Mouse (Mus musculus) MN1 (cell line): ENCODE measurements at regions not wholly inside any gene's neighbourhood (a gene's known extent, or its start where the extent isn't known, plus 50 kb on each side); places are given as distances from the start of the nearest gene placed in this dataset.

Experiments used
- DNase-seq: peaks from one replicate; pipeline ENCODE4 v3.0.0-alpha.2; 2016; ENCODE audit warnings: low spot score

DNA sequence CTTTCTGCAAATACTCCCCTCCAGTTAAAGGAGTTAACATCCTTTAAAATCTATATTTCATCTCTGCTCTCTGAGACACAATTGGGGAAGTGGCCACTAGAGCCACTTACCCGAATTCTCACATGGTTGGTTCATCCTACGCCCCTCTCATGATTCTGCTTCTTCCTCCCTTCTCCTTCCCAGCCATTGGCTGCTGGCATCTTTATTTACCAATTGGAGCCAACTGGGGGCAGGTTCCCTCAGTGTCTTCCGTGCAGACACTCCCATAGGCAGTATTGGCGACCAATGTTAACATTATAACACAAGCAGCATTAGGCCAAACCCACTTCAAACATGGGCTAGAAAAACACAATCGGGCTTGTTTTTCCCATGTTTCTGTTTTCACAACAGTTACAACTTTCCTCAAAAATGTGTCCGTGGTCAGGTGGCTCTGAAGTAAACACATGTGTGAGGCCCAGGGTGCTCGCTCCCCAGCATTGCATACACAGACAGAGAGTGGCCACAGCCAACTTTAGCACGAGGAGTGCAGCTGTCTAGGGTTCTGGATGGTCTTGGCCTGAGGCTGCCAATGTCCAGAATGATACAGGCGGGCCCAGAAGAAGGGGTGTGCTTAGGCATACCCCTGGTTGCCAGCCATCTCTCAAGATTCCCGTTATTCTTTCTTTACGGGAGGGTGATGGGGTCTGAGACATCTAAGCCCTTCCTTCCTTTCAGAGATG lies 119.1 kb downstream of the Zfp706 start:
- no peak for DNase-seq

DNA sequence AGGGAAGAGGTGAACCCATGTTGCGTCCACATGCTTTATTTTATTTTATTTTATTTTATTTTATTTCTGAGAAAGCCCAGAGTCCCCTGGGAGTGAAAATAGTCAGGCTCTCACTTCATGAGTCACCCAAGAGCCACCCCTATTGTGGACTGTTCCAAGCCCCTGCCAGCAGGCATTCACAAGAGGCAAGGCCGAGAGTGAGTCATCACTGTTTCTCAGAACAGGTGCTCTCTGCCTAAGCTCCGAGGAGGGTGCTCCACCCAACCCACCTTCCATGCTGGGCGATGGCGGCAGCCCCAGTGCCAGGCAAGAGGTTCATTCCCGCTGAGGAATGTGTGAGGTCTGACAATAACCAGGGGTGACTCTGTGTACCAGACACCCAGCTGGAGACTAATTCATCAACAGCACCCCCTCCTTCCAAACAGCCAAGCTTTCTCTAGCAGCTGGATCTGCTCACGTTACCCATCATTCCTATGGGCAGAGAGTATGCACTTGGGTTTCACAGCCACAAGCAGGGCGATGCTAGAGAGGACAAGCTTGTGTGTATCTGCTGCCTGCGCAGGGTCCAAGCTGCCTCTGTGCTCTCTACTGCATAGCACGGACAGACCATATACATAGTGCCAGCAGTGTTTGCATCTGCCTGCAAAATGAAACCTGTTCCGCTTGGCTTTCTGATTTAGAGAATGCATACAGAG lies 122.8 kb downstream of the Zfp706 start:
- peak; percentile 93 for DNase-seq

DNA sequence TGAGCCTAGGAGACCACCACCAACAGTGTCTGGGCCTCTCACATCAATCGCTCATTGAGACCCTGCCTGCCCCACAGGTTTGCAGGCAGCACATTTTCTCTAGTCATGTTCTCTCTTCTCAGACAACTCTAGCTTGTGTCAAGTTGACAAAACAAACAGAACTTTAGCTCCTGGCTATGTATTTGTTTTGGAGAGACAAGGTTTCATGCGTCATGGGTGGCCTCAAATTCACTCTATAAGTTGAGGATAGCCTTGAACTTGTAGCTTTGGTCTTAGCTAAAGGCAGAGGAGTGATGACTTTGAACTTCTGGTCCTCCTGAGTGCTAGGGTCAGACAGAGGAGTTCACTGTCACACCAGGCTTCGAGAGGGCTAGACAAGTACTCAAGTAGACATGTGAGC lies 123.5 kb downstream of the Zfp706 start:
- DNase-seq = peak; percentile 26

DNA sequence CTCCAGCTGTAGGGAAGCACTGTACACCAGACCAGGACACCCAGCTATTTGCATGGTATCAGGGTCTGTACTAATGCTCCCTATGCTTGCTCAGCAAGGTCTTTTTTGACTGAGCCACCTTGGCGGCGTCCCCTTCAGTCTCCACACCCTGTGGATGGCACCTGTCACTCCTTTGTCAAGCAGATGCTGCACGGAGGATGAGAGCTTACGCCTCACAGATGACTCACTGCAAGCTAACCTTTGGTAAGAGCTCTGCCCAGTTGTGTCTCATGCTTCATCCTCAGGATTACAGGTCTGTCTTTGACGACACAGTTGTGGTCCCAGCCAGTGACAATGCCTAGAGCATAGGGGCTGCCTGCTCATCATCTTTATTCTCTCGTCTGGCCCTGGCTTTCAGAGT lies 124.4 kb downstream of the Zfp706 start:
- DNase-seq = no peak

DNA sequence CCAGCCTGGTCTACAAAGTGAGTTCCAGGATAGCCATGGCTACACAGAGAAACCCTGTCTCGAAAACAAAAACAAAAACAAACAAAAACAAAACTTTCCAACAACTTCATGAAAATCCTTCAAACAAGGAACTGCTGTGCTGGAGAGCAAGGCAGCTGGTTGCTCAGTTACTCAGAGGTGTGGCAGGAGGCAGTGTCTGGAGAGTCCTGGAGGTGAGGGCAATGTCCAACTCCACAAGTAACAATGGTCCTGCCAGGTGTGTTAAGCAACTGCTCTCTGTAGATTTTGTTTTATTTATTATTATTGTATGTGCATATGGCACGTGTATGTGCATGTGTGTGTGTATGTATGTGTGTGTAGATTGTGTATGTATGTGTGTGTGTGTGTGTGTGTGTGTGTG lies 126.0 kb downstream of the Zfp706 start:
- DNase-seq = no peak

DNA sequence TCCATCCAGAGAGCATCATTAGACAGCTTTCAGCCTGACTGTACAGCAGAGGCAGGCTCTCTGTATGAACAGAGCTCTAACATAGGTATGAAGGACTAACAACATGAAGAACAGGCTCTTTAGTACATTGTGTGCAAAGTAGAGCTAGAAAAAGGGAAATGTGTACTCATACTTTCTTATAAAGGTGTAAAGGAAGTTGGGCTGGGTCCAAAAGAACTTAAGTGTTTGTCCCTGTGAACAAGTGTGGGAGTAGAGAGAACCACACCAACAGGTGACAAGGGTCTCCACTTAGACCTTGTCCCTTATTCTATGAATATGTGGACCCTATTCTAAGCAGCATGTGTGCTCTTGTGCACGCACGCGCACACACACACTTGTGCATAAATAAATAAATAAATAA lies 127.0 kb downstream of the Zfp706 start:
- no peak for DNase-seq

DNA sequence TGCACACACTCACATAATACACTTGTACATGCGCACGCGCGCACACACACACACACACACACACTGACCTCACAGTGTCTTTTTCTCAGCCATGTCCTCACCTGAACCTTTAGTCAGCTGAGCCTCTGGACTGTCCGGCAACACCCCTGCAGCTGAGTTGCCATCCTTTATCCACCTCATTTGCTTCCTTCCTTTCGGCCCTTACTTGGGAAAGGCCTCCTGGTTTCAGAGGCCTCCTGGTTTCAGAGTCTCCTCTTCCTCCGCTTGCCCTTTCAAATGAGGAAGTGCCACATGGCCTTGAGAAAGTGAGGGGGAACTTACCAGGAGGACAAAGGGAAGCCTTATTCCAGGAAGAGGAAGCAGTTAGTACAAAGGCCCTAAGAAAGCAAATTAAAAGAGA lies 128.0 kb downstream of the Zfp706 start:
- no peak for DNase-seq

DNA sequence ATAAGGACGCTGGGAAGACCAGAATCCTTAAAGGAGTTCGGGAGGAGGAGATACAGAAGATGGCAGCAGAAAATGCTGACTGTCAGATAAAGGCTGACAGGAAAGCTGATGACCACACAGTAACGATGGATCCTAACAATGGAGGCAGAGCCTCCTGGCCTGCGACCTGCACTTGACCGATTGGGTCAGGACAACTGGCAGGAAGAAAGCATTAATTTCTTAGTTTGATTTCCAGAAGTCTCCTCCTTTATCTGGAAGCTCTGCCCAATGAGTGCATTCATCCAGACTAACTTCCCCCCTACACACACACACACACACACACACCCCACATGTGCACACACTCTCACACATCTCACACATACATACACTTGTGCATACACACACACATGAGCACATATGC lies 128.6 kb downstream of the Zfp706 start:
- no peak for DNase-seq

DNA sequence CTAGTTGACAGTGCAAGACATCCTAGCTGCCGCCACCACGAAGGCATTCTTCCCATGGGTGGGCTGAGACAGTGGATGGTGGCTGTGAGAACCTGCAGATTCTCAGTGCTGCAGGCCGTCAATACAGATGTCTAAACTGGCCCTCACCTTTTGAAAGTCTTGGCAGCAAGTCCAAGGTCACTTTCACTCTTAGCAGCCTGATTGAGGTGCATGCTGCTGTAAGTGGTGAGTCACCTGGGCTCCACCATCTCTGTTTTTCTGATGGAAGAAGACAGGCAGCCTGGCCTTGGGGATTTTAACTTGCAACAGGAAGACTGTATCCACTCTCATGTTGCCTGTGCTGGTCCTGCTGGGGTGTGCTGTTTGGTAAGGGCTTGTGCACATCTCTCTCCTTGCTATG lies 129.3 kb downstream of the Zfp706 start:
- peak; percentile 36 for DNase-seq

DNA sequence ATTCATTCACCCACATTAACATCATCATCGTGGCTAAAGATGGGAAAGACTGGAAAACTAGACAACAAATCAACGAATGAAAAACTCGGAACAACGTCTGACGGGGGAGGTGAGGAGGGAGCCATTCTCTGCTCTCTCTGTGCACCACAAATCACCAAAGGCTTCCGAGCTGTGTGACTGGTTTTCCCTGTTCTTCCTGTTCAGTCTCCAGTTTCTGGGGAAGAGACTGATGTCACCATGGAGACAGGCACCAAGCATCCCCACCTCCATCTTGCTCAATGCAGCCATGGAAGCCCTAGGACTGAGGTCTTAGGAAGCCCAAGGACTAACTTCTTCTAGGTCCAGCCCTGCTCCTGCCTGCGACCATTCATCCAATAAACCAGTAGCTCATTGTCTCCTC lies 130.1 kb downstream of the Zfp706 start:
- no peak for DNase-seq

DNA sequence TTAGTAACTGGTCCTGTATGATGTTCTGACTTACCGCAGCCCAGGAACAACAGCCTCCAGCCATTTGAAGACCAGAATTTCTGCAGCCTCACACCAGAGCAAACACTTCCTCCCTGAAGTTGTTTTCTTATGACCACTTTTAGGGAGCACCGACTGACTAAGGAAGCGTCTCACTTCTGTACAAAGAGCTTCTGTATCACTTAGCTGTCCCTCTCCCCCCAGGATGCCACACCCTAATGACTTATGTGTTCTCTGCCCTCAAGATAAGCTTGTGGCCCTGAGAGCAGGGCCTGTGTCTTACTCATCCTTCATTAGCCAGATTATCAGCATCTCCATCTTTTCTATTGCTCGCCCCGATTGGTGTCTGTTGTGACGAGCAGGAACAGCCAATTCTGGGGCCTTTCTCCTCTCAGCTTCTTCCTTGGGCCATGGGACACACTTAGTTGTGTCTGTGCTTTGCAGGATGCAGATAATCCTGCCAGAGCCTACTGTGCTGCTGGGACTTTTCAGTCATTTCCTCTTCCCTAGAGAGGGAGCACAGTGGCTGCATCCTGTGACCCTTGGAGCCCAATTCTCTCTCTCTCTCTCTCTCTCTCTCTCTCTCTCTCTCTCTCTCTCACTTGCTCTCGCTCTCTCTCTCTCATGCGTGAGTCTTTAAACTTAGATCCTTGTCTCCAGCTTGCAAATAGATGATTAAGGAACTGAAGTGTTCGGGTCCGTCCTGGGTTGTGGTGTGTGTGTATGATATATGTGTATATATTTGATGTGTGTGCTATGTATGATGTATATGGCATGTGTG lies 131.4 kb downstream of the Zfp706 start:
- DNase-seq = peak; percentile 85

DNA sequence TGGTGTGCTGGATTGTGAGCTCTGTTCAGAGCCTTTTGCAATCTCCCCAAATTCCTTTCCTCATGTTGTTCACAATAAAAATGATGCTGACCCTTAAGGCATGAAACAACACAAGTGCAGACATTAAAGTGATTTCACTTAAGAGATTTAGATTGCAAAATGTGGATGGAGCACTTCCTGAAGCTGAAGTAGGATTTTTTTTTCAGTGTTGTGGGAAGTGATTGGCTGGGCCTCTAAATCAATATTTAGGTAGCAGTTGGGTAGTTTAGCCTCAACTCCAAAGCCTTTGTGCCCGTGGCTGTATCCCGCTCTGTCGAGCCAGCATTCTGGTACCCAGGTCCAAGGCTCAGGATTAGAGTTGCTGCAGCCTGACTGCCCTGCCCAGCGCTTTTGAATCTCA lies 133.0 kb downstream of the Zfp706 start:
- DNase-seq = no peak

DNA sequence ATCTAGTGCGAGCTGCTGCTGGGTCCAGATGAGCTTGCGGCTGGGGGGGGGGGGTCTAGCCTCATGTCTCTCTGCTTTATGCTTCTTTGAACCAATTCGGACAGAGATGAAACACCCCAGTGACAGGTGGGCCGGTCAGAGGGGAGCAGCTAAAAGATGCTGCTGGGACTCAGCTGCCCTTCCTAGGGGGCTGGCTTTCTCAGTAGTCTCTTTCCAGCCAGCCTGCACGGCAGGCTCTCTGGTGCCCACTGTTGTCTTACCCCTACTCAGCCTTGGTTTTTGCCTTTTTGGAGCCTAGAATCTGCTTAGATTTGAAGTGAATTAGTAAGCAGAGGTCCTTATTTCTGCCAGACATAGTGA lies 133.7 kb downstream of the Zfp706 start:
- no peak for DNase-seq

DNA sequence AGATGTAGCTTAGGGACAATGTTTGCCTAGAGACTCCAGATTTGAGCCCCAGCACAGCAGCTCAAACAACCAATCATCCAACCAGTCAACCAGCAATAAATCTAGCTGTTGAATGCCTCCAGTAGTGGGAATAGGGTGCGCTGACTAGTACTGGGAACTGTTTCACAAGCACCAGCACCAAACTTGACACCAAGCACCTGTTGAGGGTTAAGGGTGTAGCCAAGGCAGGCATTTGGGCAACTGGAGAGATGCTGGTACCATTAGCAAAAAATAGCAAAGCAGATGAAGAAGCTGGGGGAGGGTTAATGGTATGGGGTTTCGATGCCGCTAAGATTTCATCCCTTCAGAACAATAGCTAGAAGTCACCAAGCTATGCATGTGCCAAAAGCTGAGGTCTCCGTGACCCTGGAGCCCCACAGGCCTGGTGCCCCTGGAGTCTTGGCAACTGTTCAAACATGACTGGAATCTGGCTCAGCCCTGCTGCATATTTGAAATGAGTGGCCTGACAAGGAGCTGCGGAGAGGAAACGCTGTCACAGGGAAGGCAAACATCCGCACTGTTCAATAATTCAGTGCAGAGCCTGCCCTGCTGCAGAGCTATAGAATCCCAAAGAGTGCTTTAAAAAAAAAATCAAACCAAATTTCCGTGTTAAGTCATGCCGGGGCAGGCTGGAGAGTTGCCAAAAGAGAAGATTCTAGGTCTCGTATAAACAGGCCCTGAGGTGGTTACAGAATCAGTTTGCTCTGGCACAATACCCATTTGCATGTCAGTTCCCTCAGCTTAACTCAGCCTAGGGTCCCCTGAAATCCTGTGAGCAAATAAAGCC lies 134.3 kb downstream of the Zfp706 start:
- peak; percentile 69 for DNase-seq

DNA sequence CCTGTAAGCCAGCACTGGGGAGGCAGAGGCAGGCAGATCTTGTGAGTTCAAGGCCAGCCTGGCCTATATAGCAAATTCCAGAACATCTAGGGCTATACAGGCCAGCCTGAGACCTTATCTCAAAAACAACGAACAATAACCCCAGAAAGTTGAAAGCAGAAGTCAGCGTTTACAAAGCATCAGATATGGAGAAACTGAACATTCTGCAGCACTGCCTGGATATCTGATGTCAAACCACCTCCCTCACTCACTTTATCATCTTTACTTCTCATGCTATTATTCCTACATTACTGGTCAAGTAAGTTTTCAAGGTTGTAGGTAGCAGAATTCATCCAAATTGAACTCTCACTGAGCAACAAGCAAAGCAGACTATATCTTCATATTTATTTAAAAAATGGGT lies 135.0 kb downstream of the Zfp706 start:
- DNase-seq = no peak

DNA sequence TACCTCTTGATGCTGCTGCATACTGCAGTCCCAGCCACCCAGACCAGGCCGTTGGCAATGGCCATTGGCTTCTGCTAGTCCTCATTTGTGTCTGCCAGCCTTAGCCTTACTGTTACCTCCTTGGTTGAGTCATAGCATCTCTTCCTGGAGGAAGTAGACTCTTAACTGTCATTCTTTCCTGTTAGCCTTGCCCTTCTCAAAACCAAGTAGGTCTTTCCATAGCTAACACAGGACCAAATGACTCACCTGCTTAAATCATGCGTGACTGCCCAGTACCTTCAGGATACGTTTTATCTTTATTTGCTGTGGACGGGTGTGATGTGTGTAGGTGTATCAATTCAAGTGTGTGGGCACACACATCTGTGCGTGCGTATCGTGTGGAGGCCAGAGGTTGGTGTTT lies 136.9 kb downstream of the Zfp706 start:
- no peak for DNase-seq

DNA sequence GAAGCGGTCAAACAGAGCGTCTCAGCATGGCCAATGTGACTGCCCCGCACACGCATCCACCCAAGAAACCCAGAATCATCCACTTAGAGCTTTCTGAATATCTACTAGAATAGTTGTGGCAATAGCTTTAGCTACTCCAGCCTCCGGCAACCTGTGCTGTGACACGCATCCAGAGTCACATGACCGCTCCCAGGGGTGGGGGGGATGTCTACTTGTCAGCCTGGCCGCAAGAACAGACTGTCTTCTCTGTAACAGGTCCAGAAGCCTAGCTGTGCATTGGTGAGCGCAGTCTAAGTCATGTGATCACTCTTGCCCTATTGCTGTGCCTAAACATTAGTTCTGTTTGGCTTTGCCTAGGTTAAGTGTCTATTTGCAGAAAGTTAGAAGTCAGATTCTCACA lies 137.5 kb downstream of the Zfp706 start:
- no peak for DNase-seq

DNA sequence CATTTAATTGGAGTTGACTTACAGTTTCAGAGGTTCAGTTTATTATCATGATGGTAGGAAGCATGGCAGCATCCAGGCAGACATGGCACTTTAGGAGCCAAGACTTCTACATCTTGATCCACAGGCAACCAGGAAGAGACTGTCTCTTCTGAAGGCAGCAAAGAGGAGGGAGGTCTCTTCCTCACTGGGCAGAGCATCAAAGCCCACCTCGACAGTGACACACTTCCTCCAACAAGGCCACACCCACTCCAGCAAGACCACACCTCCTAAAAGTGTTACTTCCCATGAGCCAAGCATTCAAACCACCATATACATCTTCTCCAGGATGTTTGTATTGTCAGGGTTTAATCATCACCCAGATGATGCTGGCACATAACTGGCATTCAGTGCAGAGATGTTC lies 141.5 kb downstream of the Zfp706 start:
- DNase-seq = no peak

DNA sequence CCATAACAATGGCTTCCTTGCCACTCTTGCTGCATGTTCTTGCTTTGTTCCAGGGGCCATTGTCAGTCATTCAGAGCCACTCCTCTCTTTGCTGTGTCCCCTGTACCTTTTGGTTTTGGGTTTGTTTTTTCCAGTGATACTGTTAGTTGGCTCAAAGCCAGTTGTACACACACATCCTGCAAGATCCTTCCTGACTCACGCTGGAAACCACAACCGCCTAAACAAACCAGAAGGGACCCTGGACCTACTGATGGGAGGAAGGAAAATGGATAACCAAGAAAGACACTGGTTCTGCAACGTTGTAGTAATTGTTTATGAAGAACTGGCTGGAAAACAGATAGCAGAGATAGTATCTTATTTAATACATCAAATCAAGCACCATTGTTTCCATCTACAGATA lies 142.2 kb downstream of the Zfp706 start:
- DNase-seq = no peak

DNA sequence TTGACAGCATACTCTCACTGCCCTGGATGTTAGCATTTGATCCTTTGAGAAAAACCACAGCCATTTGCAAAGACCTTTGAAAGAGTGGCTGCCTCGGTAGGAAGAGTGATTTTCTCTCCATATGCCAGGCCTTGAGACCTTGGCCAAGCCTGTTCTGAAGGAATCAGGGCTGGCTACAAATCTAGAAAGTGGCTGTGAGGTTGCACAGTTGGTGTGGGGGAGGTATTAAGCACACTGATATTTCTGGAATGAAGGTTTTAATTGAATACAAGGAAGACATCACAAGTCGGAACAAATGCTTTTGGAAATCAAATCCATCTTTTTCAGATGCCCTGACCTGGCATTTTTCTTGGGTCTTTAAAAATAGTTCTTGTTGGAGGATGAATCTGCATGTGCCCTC lies 143.5 kb downstream of the Zfp706 start:
- DNase-seq = no peak

DNA sequence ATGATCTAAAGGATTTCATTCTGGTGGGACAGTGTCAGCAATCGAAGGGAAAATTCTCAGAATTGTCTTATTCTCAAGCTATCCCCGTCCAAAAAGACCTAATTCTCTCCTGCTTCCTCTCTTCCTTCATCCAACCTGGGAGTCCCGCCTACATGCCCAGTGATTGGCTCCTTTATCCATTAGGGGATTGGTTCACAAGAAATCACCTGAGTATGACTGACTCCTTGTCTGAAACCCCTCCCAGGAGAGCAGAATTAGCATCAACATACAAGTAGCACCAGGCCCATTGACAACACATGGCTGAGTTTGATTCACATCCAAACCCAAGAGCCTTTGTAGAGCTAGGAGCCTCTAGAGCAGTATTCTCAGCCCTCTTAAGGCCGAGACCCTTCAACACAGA lies 148.9 kb downstream of the Zfp706 start:
- no peak for DNase-seq

DNA sequence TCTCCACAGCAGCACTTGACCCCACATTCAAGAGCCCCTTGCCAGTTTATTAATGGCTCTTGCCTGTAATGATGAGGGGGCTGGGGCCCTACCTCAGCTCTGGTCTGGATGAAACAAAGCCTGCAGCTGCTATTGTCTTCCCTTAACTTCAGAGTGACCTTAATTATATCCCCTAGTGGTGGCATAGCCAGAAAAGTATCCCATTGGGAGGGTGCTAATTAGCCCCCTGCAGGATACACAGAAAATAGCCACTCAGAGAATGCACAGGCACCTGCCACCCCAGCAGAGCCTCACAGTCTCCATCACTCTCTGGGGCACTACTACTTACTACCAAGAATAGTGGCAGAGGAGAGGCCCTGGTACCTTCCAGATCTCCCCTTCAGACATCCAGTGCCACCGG lies 150.0 kb downstream of the Zfp706 start:
- no peak for DNase-seq
